Mouse (Mus musculus) CH12.LX (cell line): ENCODE data around the gene Hist1h4b.

Source experiments
- CTCF ChIP-seq, 2 experiments: IDR thresholded peaks in 1 of 2; conservative IDR thresholded peaks in 1 of 2; 2 replicates each; pipeline ENCODE4 v1.5.1; 2011 to 2012; ENCODE audit warnings: low read depth in 2 of 2, low read length in 2 of 2, improper control_type of control experiment in 1 of 2, inconsistent platforms in 1 of 2, mild to moderate bottlenecking in 1 of 2, moderate library complexity in 1 of 2
- EP300 ChIP-seq: IDR thresholded peaks from 2 replicates; pipeline ENCODE4 v1.6.1; 2011; ENCODE audit warnings: low read length, improper control_type of control experiment
- MAZ ChIP-seq: IDR thresholded peaks from 2 replicates; pipeline ENCODE4 v1.6.1; 2012; ENCODE audit warnings: low read depth, mild to moderate bottlenecking, inconsistent platforms, low read length, improper control_type of control experiment, moderate library complexity
- PAX5 ChIP-seq: IDR thresholded peaks from 2 replicates; pipeline ENCODE4 v1.6.1; 2012; ENCODE audit warnings: low read length, inconsistent platforms, mixed read lengths
- POLR2A ChIP-seq: IDR thresholded peaks from 2 replicates; pipeline ENCODE4 v1.6.1; 2011; ENCODE audit warnings: low read depth, mild to moderate bottlenecking, improper control_type of control experiment, low read length
- POLR2AphosphoS2 ChIP-seq: IDR thresholded peaks from 2 replicates; pipeline ENCODE4 v1.6.1; 2011; ENCODE audit warnings: low read depth, low read length, improper control_type of control experiment

DNA sequence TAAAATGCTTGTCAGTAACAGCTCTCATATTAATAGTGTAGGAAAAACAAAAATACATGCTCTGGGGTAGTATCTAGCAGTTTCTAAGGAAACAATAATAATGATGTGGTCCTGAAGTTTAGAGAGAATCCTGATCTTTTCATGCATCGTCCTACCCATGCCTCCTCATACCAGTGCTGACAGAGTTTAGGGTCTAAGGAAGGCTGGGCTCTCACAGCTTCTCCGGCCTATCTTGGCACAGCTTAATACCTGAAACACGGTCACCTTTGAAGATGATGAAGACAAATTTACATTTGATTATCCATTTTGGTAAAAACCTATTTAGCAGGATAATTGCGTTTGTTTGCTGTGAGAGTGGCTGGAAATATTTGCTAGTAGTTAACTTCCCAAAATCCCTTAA, 12.8 kb upstream of the Hist1h4b start:
- TF ChIP-seq POLR2AphosphoS2: no peak
- TF ChIP-seq PAX5: no peak
- TF ChIP-seq MAZ: no peak
- no peak; the same call in 1 of the 2 replicates for TF ChIP-seq POLR2A
- TF ChIP-seq CTCF (conservative IDR thresholded peaks at IDR 0.05 in 1 of 2, IDR thresholded peaks at IDR 0.05 in 1 of 2; ENCODE audit: low read depth in 2 of 2, low read length in 2 of 2): no peak
- no peak for TF ChIP-seq EP300
